Mouse (Mus musculus) duodenum, adult 2 months (tissue): ENCODE measurements around the gene Gm10139. TPM values are rescaled to one million over a fixed set of nuclear protein-coding genes. Genes with fewer than 3 reads are reported as not detected.

Experiments
- polyA plus RNA-seq: library from polyadenylated mRNA; depleted of rRNA; stranded (reverse); fragments of >200 nt; gene quantifications from 2 replicates; pipeline ENCODE4 v1.2.3, GENCODE M21; 2012; ENCODE audit warnings: low replicate concordance; rRNA removed

Gene Gm10139
- polyA plus RNA-seq, result not detected in 2 replicates

GRCm38 (mm10) chr13:65512378-65512777 lies at the start of gene Gm10139:
TSS of gene Gm10139 (plus strand) at chr13:65512678.

Other genes with a start within 250 kb of the Gm10139 start
- 6.2 and 6.9 TPM in 2 replicates for gene Zfp369, start 233.9 kb upstream of the Gm10139 start, polyA plus RNA-seq